Mouse (Mus musculus) lung, adult 18-20 months (tissue): Measurements from ENCODE around the gene Izumo2.
A peak's percentile ranks its signal among the peaks of the same experiment; 100 is the strongest.

Experiments
- DNase-seq, 2 experiments: peaks; one replicate each; pipeline ENCODE4 v3.0.0; 2022; ENCODE audit warnings: mixed read lengths in 2 of 2

The Izumo2 gene

GRCm38 (mm10) chr7:44708574-44708973 lies at the start of gene Izumo2:
Izumo2 (plus strand) TSS chr7:44708742.
- no peak for DNase-seq

DNA sequence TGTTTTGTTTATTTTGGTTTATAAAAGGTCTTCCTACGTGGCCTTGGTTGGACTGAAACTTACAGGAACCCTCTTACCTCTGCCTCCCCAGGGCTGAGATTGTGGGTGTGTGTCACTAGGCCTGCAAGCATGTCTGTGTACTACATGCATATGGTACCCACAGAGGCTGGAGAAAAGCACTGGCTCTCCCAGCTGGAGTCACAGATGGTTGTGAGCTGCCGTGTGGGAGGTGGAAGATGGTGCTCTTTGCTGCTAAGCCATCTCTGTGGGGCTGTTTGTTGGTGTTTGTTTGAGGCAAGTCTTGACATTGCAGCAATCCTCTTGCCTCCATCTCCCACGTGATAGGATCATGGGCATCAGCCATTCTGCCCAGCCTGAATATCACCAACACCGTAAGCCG lies 47.3 kb upstream of the Izumo2 start:
- no peak for DNase-seq

DNA sequence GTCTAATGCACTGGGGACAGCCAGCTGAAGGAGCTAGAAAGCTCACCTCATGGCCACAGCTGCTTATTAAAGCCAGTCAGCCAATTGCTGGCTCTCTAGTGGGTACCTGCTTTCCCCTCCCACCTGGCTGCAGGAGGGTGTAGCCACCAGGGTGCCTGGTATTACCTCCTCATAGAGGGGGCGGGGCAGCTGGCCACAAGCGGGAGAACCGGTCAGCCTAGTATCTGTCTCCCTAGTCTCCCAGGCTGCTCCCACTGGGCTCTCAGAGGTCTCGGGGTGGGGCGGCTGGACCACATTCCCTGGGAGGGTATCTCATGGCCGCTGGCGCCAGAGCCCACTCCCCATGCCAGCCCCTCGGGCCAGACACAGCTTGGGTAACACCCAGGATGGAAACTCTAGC lies 46.4 kb upstream of the Izumo2 start:
- DNase-seq: peak; percentile 95 to 96

GRCm38 (mm10) chr7:44662569-44662968 lies 46.0 kb upstream of the Izumo2 start:
- DNase-seq: peak; percentile 74 to 78

DNA sequence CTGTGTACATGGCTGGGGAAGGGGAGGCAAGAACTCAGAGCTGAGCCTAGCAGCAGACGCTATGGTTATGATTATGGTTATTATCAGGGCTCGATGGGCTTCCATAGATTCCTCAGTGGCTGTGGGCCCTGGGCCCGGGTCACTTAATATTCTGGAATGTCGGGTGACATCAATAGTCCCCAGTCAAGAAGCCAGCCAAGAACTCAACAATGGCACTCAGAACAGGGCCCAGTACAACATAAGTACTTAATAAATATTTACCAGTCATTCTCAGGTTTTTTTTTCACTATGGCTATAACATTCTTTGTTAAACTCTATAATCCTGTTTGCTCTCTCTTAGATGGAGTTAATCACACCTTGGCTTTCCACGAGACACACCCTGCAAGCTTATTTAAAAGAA lies 45.0 kb upstream of the Izumo2 start:
- peak; percentile 83 to 85 for DNase-seq

GRCm38 (mm10) chr7:44664731-44665130 lies 43.8 kb upstream of the Izumo2 start:
- peak in 1 of 2 experiments; percentile 38 for DNase-seq

DNA sequence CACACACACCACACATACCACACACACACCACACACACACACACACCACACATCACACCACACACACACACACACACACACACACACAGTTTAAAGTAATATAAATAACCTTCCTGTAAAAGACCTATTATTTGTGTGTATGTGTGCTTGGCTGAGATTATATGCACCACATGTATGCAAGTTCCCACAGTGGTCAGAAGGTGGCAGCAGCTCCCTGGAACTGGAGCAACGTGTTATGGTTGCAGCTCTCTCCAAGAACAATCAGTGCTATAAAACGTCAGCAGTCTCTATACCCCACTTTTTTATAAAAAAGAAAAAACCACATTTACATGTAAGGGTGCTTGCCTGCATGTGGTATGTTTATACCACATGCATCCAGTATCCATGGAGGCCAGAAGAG lies 42.1 kb upstream of the Izumo2 start:
- DNase-seq: no peak

- DNase-seq: peak; percentile 86 to 91
Observed at GRCm38 (mm10) chr7:44667996-44668738, 40.4 kb upstream of the Izumo2 start.

- DNase-seq: peak; percentile 85 to 91
Observed at GRCm38 (mm10) chr7:44669103-44669502, 39.4 kb upstream of the Izumo2 start.

DNA sequence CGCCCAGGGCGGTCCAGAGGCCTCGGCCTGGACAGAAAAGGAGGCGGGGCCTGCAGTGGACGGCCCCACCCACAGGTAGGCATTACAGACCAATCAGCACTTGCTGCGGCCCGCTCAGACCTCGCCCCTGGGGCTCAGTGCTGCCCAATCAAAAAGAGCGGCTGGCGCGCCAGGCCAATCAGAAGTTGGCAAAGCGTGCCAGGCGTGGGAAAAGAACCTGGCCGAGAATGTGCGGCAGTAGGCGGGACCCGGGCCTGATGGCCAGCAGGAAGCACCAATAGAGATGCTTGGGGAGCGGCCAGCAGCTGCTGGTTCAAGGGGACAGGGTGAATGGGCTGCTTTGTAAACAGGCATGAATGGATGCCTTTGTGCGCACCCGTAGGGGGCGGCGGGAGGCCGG lies 37.7 kb upstream of the Izumo2 start, which contains the start of gene Myh14:
Myh14 (minus strand) TSS at position 41 of the 400 bp plus-strand sequence.
- DNase-seq: peak; percentile 94 to 96

DNA sequence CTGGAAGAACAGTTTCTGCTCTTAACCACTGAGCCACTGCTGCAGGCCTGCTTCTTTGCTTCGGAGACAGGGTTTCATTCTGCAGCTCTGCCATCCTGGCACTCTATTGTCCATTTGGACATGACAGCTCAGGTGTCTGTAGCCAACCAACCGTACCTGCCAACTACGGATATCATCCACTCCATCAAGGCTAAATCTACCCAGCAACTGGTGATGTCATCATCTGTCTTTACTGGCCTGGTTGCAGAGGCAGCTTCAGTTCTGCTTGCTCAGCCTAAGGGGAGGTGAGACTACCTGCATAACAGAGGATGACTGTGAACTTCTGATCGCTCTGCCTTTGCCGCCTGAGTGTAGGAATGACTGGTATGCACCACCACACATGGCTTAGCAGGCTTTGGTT lies 36.3 kb upstream of the Izumo2 start:
- DNase-seq: peak in 1 of 2 experiments; percentile 58

DNA sequence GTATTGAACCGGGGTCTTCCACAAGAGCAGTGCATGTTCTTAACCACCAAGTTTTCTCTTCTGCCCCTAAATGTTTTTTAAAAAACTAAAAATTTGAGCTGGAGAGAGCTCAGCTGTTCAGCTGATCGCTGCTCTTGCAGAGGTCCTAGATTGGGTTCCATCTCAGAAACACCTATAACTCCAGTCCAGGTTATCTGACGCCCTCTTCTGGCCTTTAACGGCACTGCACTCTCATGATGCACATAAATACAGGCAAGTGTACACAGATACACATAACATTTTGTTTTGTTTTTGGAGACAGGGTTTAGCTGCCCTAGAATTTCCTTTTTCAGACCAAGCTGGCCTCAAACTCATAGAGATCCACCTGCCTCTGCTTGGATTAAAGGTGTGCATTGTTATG lies 34.0 kb upstream of the Izumo2 start:
- DNase-seq: no peak

GRCm38 (mm10) chr7:44675171-44675570 lies 33.4 kb upstream of the Izumo2 start:
- DNase-seq: no peak

GRCm38 (mm10) chr7:44676126-44676525 lies 32.4 kb upstream of the Izumo2 start:
- no peak for DNase-seq

GRCm38 (mm10) chr7:44676611-44677010 lies 31.9 kb upstream of the Izumo2 start:
- DNase-seq: peak; percentile 60 to 66

- peak; percentile 91 to 94 for DNase-seq
Observed at GRCm38 (mm10) chr7:44683656-44684055, 24.9 kb upstream of the Izumo2 start.

DNA sequence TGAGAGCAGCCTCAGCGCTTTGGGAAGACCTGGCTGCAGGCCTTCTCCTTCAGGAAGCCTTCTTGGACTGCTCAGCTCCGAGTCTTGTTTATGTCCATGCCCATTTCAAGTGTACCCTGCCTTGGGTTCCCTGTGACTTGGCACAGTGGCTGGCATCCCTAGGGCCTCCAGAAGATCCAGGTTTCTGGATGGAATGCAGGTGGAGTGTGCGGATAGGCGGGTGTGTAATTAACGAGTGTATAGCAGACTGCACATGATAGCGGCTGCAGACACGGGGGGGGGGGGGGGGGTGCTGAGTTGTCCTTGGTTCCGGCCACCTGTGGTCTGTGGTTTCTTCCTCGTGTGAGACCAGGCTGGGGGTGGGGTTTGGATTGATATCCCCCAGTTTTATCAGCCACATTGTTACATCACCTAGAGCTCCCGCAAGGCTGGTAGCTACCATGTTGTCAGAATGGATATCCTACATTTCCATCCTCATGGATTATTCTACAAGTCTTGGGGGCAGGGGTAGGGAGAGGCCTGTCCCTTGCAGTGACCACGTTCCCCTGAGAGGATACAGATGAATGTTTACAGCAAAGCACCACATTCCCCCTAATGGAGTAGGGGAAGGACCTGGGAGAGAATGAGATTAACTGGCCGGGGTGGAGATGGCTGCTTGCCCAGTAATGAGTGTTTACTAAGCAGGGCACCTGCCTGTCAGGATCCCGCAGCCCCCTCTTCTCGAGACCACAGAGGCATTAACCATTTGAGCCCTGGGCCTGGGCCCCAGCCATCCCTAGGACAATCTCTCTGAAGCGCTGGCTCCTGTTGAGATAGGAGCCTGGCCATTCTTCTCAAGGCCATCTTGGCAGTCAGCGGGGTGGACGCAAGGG lies 22.8 kb upstream of the Izumo2 start:
- peak; percentile 87 to 91 for DNase-seq

DNA sequence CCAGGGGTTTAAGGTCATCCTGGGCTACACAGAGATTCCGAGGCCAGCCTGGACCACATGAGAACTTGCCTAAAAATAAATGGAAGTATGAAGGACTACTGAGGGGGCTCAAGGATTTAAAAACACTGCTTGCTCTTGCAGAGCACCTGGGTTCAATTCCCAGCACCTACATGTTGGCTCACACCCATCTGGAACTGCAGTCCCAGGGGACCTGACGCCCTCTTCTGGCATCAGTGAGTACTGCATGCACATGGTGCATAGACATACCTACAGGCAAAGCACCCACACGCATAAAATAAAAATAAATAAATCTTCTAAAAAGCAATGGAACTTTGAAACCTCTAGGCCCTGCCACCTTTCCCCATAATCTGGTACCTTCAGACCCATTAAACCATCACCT lies 19.7 kb upstream of the Izumo2 start:
- no peak for DNase-seq

- no peak for DNase-seq
Observed at GRCm38 (mm10) chr7:44689331-44689730, 19.2 kb upstream of the Izumo2 start.

- DNase-seq: peak; percentile 30 to 66
Observed at GRCm38 (mm10) chr7:44693427-44694175, 14.9 kb upstream of the Izumo2 start.

GRCm38 (mm10) chr7:44695223-44695622 lies 13.3 kb upstream of the Izumo2 start:
- peak; percentile 51 to 70 for DNase-seq

GRCm38 (mm10) chr7:44697191-44697710 lies 11.3 kb upstream of the Izumo2 start:
- DNase-seq: peak; percentile 88 to 92

DNA sequence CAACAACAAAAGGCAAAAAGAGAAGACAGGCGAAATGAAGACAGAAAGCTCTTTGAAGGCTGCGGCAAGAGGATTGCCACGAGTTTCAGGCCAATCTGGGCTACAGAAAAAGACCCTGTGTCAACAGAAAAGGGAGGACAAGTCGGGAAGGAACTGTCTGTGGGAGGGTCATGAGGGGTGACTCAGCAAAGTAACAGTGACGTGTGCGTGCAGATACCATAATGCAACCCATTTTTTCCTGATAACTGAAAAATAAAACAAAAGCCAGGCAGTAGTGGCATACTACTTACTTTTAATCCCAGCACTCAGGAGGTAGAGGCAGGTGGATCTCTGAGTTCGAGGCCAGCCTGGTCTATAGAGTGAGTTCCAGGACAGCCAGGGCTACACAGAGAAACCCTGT lies 10.6 kb upstream of the Izumo2 start:
- DNase-seq: no peak
